Mouse (Mus musculus): Measurements from ENCODE around the gene Eci2. TPM values are rescaled to one million over a fixed set of nuclear protein-coding genes. Genes with fewer than 3 reads are reported as not detected.
"Not testable (repeated sequence)": the region's sequence is repeated elsewhere in the genome, so short reads cannot be mapped to it uniquely, and the experiment has no call there.

Gene Eci2
- polyA plus RNA-seq, 1 experiment from 2014 or later: 131 TPM

- Histone ChIP-seq H3K4me2 (no peak overlapping the region), H3K9me3 (replicated peaks) (no peaks in the 10 kb centered on the region), H3K27ac (no peak overlapping the region), H3K36me3 (no peaks in the 10 kb centered on the region), H3K4me3 (replicated peaks) (no peak overlapping the region), H3K4me1 (no peaks in the 10 kb centered on the region), H3K9ac (no peak overlapping the region), H3K27me3 (no peaks in the 10 kb centered on the region)
- ATAC-seq (replicated peaks; ENCODE audit: low FRiP score): no peak
- 84% methylated on average over 3 of the region's 3 CpGs for WGBS
These were observed 1.5 kb upstream of the Eci2 start for GRCm38 (mm10) chr13:35028365-35028764.

GRCm38 (mm10) chr13:35023401-35023800, 3.5 kb downstream of the Eci2 start:
- not testable (repeated sequence) for H3K27ac ChIP-seq; H3K27me3 ChIP-seq; H3K4me2 ChIP-seq; H3K4me3 ChIP-seq (replicated peaks); H3K4me1 ChIP-seq; H3K36me3 ChIP-seq; H3K9me3 ChIP-seq (replicated peaks); H3K9ac ChIP-seq; ATAC-seq (replicated peaks; ENCODE audit: low FRiP score)
- WGBS: 59% methylated on average over 1 of the region's 1 CpGs

- H3K4me2 ChIP-seq: no peak overlapping the region
- 73% methylated on average over 3 of the region's 3 CpGs for WGBS
- H3K4me1 ChIP-seq: no peaks in the 10 kb centered on the region
- H3K9me3 ChIP-seq (replicated peaks): no peaks in the 10 kb centered on the region
- H3K9ac ChIP-seq: no peak overlapping the region
- H3K27me3 ChIP-seq: no peaks in the 10 kb centered on the region
- no peak overlapping the region for H3K4me3 ChIP-seq (replicated peaks)
- ATAC-seq (replicated peaks; ENCODE audit: low FRiP score): no peak
- no peaks in the 10 kb centered on the region for H3K36me3 ChIP-seq
- no peak overlapping the region for H3K27ac ChIP-seq
These were observed 6.5 kb downstream of the Eci2 start for GRCm38 (mm10) chr13:35020383-35020782.

GRCm38 (mm10) chr13:35018866-35019536, 7.9 kb downstream of the Eci2 start:
- no peak for ATAC-seq (replicated peaks; ENCODE audit: low FRiP score)
- Histone ChIP-seq H3K27me3 (no peaks in the 10 kb centered on the region), H3K36me3 (no peaks in the 10 kb centered on the region), H3K4me2 (no peak overlapping the region), H3K4me1 (no peaks in the 10 kb centered on the region), H3K9ac (no peak overlapping the region), H3K4me3 (replicated peaks) (no peak overlapping the region), H3K9me3 (replicated peaks) (no peaks in the 10 kb centered on the region), H3K27ac (no peak overlapping the region)
- 83% methylated on average over 7 of the region's 7 CpGs for WGBS

GRCm38 (mm10) chr13:35017392-35017791, 9.5 kb downstream of the Eci2 start:
- Histone ChIP-seq H3K4me3 (replicated peaks) (no peak overlapping the region), H3K4me2 (no peak overlapping the region), H3K27me3 (no peaks in the 10 kb centered on the region), H3K9me3 (replicated peaks) (no peaks in the 10 kb centered on the region), H3K27ac (no peak overlapping the region), H3K4me1 (no peaks in the 10 kb centered on the region), H3K9ac (no peak overlapping the region), H3K36me3 (no peaks in the 10 kb centered on the region)
- 89% methylated on average over 6 of the region's 6 CpGs for WGBS
- ATAC-seq (replicated peaks; ENCODE audit: low FRiP score): no peak

- ATAC-seq (replicated peaks; ENCODE audit: low FRiP score): no peak
- 100% methylated on average over 1 of the region's 1 CpGs for WGBS
- H3K4me1 ChIP-seq: no peaks in the 10 kb centered on the region
- H3K9me3 ChIP-seq (replicated peaks): no peaks in the 10 kb centered on the region
- H3K4me2 ChIP-seq: no peak overlapping the region
- no peaks in the 10 kb centered on the region for H3K27me3 ChIP-seq
- H3K27ac ChIP-seq: no peak overlapping the region
- H3K36me3 ChIP-seq: no peaks in the 10 kb centered on the region
- H3K4me3 ChIP-seq (replicated peaks): no peak overlapping the region
- no peak overlapping the region for H3K9ac ChIP-seq
These were observed 10.8 kb downstream of the Eci2 start for GRCm38 (mm10) chr13:35016067-35016466.

- 59% methylated on average over 2 of the region's 2 CpGs for WGBS
- Histone ChIP-seq H3K27ac (no peak overlapping the region), H3K36me3 (no peaks in the 10 kb centered on the region), H3K4me2 (no peak overlapping the region), H3K4me3 (replicated peaks) (no peak overlapping the region), H3K4me1 (peaks cover 11% of the 10 kb centered on the region), H3K9ac (no peak overlapping the region), H3K9me3 (replicated peaks) (no peaks in the 10 kb centered on the region), H3K27me3 (no peaks in the 10 kb centered on the region)
- ATAC-seq (replicated peaks; ENCODE audit: low FRiP score): no peak
These were observed 31.0 kb downstream of the Eci2 start for GRCm38 (mm10) chr13:34995925-34996324.

- 1% methylated on average over 33 of the region's 33 CpGs for WGBS
These were observed 32.7 kb downstream of the Eci2 start for GRCm38 (mm10) chr13:34993983-34994811.

GRCm38 (mm10) chr13:34993595-34993982, 33.3 kb downstream of the Eci2 start:
- H3K9ac ChIP-seq: peak overlapping the region; percentile 70
- peak overlapping the region; percentile 55 for H3K4me3 ChIP-seq (replicated peaks)
- no peaks in the 10 kb centered on the region for H3K27me3 ChIP-seq
- peak overlapping the region; percentile 84 for H3K27ac ChIP-seq
- WGBS: under 1% methylated on average over 22 of the region's 22 CpGs
- H3K4me1 ChIP-seq: peaks cover 11% of the 10 kb centered on the region
- peak overlapping the region; percentile 71 for H3K4me2 ChIP-seq
- peaks cover 19% of the 10 kb centered on the region for H3K36me3 ChIP-seq
- ATAC-seq (replicated peaks; ENCODE audit: low FRiP score): peak; percentile 75
- no peaks in the 10 kb centered on the region for H3K9me3 ChIP-seq (replicated peaks)

More at GRCm38 (mm10) chr13:34993983-34994811, 32.7 kb downstream of the Eci2 start:
- Histone ChIP-seq H3K4me3 (replicated peaks) (peak overlapping the region; percentile 55), H3K4me1 (peaks cover 11% of the 10 kb centered on the region), H3K36me3 (peaks cover 13% of the 10 kb centered on the region), H3K4me2 (peak overlapping the region; percentile 71), H3K9ac (peak overlapping the region; percentile 70), H3K27ac (peak overlapping the region; percentile 84), H3K27me3 (no peaks in the 10 kb centered on the region), H3K9me3 (replicated peaks) (no peaks in the 10 kb centered on the region)
- ATAC-seq (replicated peaks; ENCODE audit: low FRiP score): peak; percentile 99

GRCm38 (mm10) chr13:34993085-34993484, 33.8 kb downstream of the Eci2 start:
- Histone ChIP-seq H3K36me3 (peaks cover 24% of the 10 kb centered on the region), H3K9ac (peak overlapping the region; percentile 70; the same call in 1 of the 2 replicates), H3K4me2 (peak overlapping the region; percentile 71), H3K4me3 (replicated peaks) (peak overlapping the region; percentile 55), H3K27ac (no peak overlapping the region), H3K9me3 (replicated peaks) (no peaks in the 10 kb centered on the region), H3K27me3 (no peaks in the 10 kb centered on the region), H3K4me1 (peaks cover 11% of the 10 kb centered on the region)
- ATAC-seq (replicated peaks; ENCODE audit: low FRiP score): no peak
- WGBS: 78% methylated on average over 4 of the region's 4 CpGs

GRCm38 (mm10) chr13:34991581-34992273, 35.2 kb downstream of the Eci2 start:
- H3K36me3 ChIP-seq: peaks cover 38% of the 10 kb centered on the region
- no peak for ATAC-seq (replicated peaks; ENCODE audit: low FRiP score)
- H3K4me1 ChIP-seq: peaks cover 11% of the 10 kb centered on the region
- H3K27ac ChIP-seq: no peak overlapping the region
- no peaks in the 10 kb centered on the region for H3K9me3 ChIP-seq (replicated peaks)
- H3K9ac ChIP-seq: no peak overlapping the region
- 58% methylated on average over 4 of the region's 4 CpGs for WGBS
- H3K4me2 ChIP-seq: no peak overlapping the region
- no peaks in the 10 kb centered on the region for H3K27me3 ChIP-seq
- H3K4me3 ChIP-seq (replicated peaks): no peak overlapping the region

- not testable (repeated sequence) for H3K9me3 ChIP-seq (replicated peaks); H3K4me2 ChIP-seq; ATAC-seq (replicated peaks; ENCODE audit: low FRiP score); H3K9ac ChIP-seq; H3K27me3 ChIP-seq; H3K4me3 ChIP-seq (replicated peaks); H3K4me1 ChIP-seq; H3K27ac ChIP-seq
- 90% methylated on average over 1 of the region's 1 CpGs for WGBS
- peaks cover 89% of the 10 kb centered on the region for H3K36me3 ChIP-seq
These were observed 43.4 kb downstream of the Eci2 start for GRCm38 (mm10) chr13:34983479-34983878.
